Mouse (Mus musculus) megakaryocyte, embryonic 14.5 days (primary cell): ENCODE results near the gene Zfp791. TPM values are rescaled to one million over a fixed set of nuclear protein-coding genes. Genes with fewer than 3 reads are reported as not detected.
A peak's percentile ranks its signal among the peaks of the same experiment; 100 is the strongest.
"Not testable (repeated sequence)": the region's sequence is repeated elsewhere in the genome, so short reads cannot be mapped to it uniquely, and the experiment has no call there.

Source experiments
- H3K27me3 ChIP-seq: replicated peaks from 2 replicates; pipeline ENCODE3; 2012; ENCODE audit warnings: inconsistent platforms
- H3K36me3 ChIP-seq: replicated peaks from 2 replicates; pipeline ENCODE3; 2012; ENCODE audit warnings: low read length, inconsistent platforms, mixed read lengths
- H3K4me1 ChIP-seq: 2 replicates; pipeline ENCODE4 v1.6.1; 2012; ENCODE audit warnings: inconsistent platforms
- H3K4me3 ChIP-seq: replicated peaks from 2 replicates; pipeline ENCODE3; 2012; ENCODE audit warnings: moderate library complexity, mild to moderate bottlenecking, inconsistent platforms
- H3K9me3 ChIP-seq: 2 replicates; pipeline ENCODE4 v1.6.1; 2012; ENCODE audit warnings: inconsistent platforms
- FLI1 ChIP-seq: IDR thresholded peaks from 2 replicates; pipeline ENCODE4 v1.6.1; 2012; ENCODE audit warnings: low read length, inconsistent platforms, mixed read lengths
- GATA1 ChIP-seq: IDR thresholded peaks from 3 replicates; pipeline ENCODE4 v1.6.1; 2012; ENCODE audit warnings: mixed read lengths, low read length, inconsistent platforms, borderline replicate concordance
- polyA plus RNA-seq: library from polyadenylated mRNA; stranded (reverse); fragments of >175 nt; gene quantifications from 2 replicates; pipeline ENCODE4 v1.2.3, GENCODE M21; 2012; ENCODE audit warnings: low replicate concordance; ENCODE audit not compliant: insufficient read depth

Gene Zfp791
- polyA plus RNA-seq, result not detected in 2 replicates

GRCm38 (mm10) chr8:85122995-85123394 is at the start of gene Zfp791:
Gene Zfp791 (minus strand): TSS chr8:85123095.
- Histone ChIP-seq H3K9me3 (no peaks in the 10 kb centered on the region; the same call in 1 of the 2 replicates), H3K4me1 (peaks cover 5% of the 10 kb centered on the region), H3K27me3 (peaks cover 23% of the 10 kb centered on the region), H3K4me3 (no peak within 1 kb of the TSS), H3K36me3 (no peaks in the 10 kb centered on the region)
- no peak for TF ChIP-seq GATA1
- no peak for TF ChIP-seq FLI1

- H3K27me3 ChIP-seq, result peaks cover 5% of the 10 kb centered on the region
- no peaks in the 10 kb centered on the region for H3K36me3 ChIP-seq
- H3K4me1 ChIP-seq, result 0 out of 2 replicates have a peak, but pooled peaks cover 5% of the 10 kb centered on the region
- no peak for TF ChIP-seq GATA1
- no peak for TF ChIP-seq FLI1
- 0 out of 2 replicates have a peak, but pooled peaks cover 4% of the 10 kb centered on the region for H3K9me3 ChIP-seq
- no peak overlapping the region for H3K4me3 ChIP-seq
Observed at GRCm38 (mm10) chr8:85171291-85171690, 48.4 kb upstream of the Zfp791 start.

GRCm38 (mm10) chr8:85151624-85152023 is 28.7 kb upstream of the Zfp791 start, which contains the start of gene Cks1brt:
Gene Cks1brt (plus strand): TSS chr8:85151924.
- H3K4me3 ChIP-seq, result no peak within 1 kb of the TSS
- H3K27me3 ChIP-seq, result peaks cover 7% of the 10 kb centered on the region
- H3K9me3 ChIP-seq, result peaks cover 68% of the 10 kb centered on the region
- TF ChIP-seq GATA1, result no peak
- TF ChIP-seq FLI1, result no peak
- H3K36me3 ChIP-seq, result no peaks in the 10 kb centered on the region
- no peaks in the 10 kb centered on the region for H3K4me1 ChIP-seq

- no peak for TF ChIP-seq FLI1
- TF ChIP-seq GATA1, result no peak
- peak overlapping the region; percentile 42 for H3K4me3 ChIP-seq
- H3K27me3 ChIP-seq, result no peaks in the 10 kb centered on the region
- H3K36me3 ChIP-seq, result no peaks in the 10 kb centered on the region
- H3K9me3 ChIP-seq, result peaks cover 12% of the 10 kb centered on the region
- peaks cover 8% of the 10 kb centered on the region for H3K4me1 ChIP-seq
Observed at GRCm38 (mm10) chr8:85142516-85142915, 19.6 kb upstream of the Zfp791 start.

- H3K27me3 ChIP-seq, H3K9me3 ChIP-seq, H3K4me1 ChIP-seq, H3K4me3 ChIP-seq, H3K36me3 ChIP-seq: not testable (repeated sequence)
Observed at GRCm38 (mm10) chr8:85135690-85136089, 12.8 kb upstream of the Zfp791 start.

- TF ChIP-seq FLI1, result no peak
- TF ChIP-seq GATA1, result no peak
- H3K9me3 ChIP-seq, result no peaks in the 10 kb centered on the region; the same call in 1 of the 2 replicates
Observed at GRCm38 (mm10) chr8:85132335-85132734, 9.4 kb upstream of the Zfp791 start.

GRCm38 (mm10) chr8:85123691-85124090 is 796 bp upstream of the Zfp791 start:
- peaks cover 20% of the 10 kb centered on the region for H3K27me3 ChIP-seq

More at GRCm38 (mm10) chr8:85132335-85132734, 9.4 kb upstream of the Zfp791 start:
- Histone ChIP-seq H3K27me3 (no peaks in the 10 kb centered on the region), H3K36me3 (no peaks in the 10 kb centered on the region), H3K4me1 (peaks cover 5% of the 10 kb centered on the region; the same call in 1 of the 2 replicates), H3K4me3 (no peak overlapping the region)

GRCm38 (mm10) chr8:85120251-85120650 is 2.6 kb downstream of the Zfp791 start:
- H3K36me3 ChIP-seq, H3K9me3 ChIP-seq, H3K4me3 ChIP-seq, H3K4me1 ChIP-seq: not testable (repeated sequence)
- peaks cover 26% of the 10 kb centered on the region for H3K27me3 ChIP-seq

More at GRCm38 (mm10) chr8:85123691-85124090, 796 bp upstream of the Zfp791 start:
- Histone ChIP-seq H3K9me3 (no peaks in the 10 kb centered on the region; the same call in 1 of the 2 replicates), H3K36me3 (no peaks in the 10 kb centered on the region), H3K4me1 (peaks cover 5% of the 10 kb centered on the region), H3K4me3 (no peak overlapping the region)
- TF ChIP-seq GATA1 (no peak), FLI1 (no peak)

GRCm38 (mm10) chr8:85119052-85119981 is 3.6 kb downstream of the Zfp791 start:
- H3K27me3 ChIP-seq, result peaks cover 25% of the 10 kb centered on the region
- H3K9me3 ChIP-seq, result no peaks in the 10 kb centered on the region; the same call in 1 of the 2 replicates
- TF ChIP-seq FLI1 (no peak), GATA1 (no peak)
- no peaks in the 10 kb centered on the region for H3K36me3 ChIP-seq
- H3K4me3 ChIP-seq, result peak overlapping the region; percentile 81
- peaks cover 5% of the 10 kb centered on the region for H3K4me1 ChIP-seq

GRCm38 (mm10) chr8:85116984-85117383 is 5.9 kb downstream of the Zfp791 start:
- peaks cover 17% of the 10 kb centered on the region for H3K27me3 ChIP-seq
- no peak overlapping the region for H3K4me3 ChIP-seq
- peaks cover 4% of the 10 kb centered on the region; the same call in 1 of the 2 replicates for H3K9me3 ChIP-seq
- peaks cover 5% of the 10 kb centered on the region for H3K4me1 ChIP-seq
- TF ChIP-seq FLI1 (no peak), GATA1 (no peak)
- H3K36me3 ChIP-seq, result no peaks in the 10 kb centered on the region
